Mouse (Mus musculus) cerebellum, adult 18-20 months (tissue): ENCODE results near the gene Upf1.
A peak's percentile ranks its signal among the peaks of the same experiment; 100 is the strongest.

Experiments used
- DNase-seq, 2 experiments: peaks; one replicate each; pipeline ENCODE4 v3.0.0; 2021

Gene Upf1

GRCm38 (mm10) chr8:70353194-70353817 lies at the start of gene Upf1:
TSS of gene Upf1 (minus strand) at chr8:70353278.
- peak; percentile 100 for DNase-seq

GRCm38 (mm10) chr8:70397611-70398563 lies 44.8 kb upstream of the Upf1 start:
- peak; percentile 91 to 94 for DNase-seq

GRCm38 (mm10) chr8:70396184-70396583 lies 43.1 kb upstream of the Upf1 start:
- no peak for DNase-seq

- peak; percentile 95 to 96 for DNase-seq
Observed at GRCm38 (mm10) chr8:70395649-70396048, 42.6 kb upstream of the Upf1 start.

GRCm38 (mm10) chr8:70394269-70394998 lies 41.4 kb upstream of the Upf1 start:
- DNase-seq = no peak

- no peak for DNase-seq
Observed at GRCm38 (mm10) chr8:70393087-70393486, 40.0 kb upstream of the Upf1 start.

GRCm38 (mm10) chr8:70389678-70390077 lies 36.6 kb upstream of the Upf1 start:
- DNase-seq = peak; percentile 65 to 66

- DNase-seq = peak; percentile 81 to 85
Observed at GRCm38 (mm10) chr8:70383287-70383686, 30.2 kb upstream of the Upf1 start.

- DNase-seq = peak; percentile 61 to 73
Observed at GRCm38 (mm10) chr8:70380069-70380468, 27.0 kb upstream of the Upf1 start.

- peak in 1 of 2 experiments; percentile 19 for DNase-seq
Observed at GRCm38 (mm10) chr8:70377049-70377448, 24.0 kb upstream of the Upf1 start.

- DNase-seq = peak; percentile 31 to 39
Observed at GRCm38 (mm10) chr8:70376275-70376741, 23.2 kb upstream of the Upf1 start.

GRCm38 (mm10) chr8:70375212-70375859 lies 22.3 kb upstream of the Upf1 start:
- peak in 1 of 2 experiments; percentile 24 for DNase-seq

GRCm38 (mm10) chr8:70374318-70374927 lies 21.3 kb upstream of the Upf1 start:
- peak; percentile 94 to 95 for DNase-seq

GRCm38 (mm10) chr8:70373397-70374317 lies 20.6 kb upstream of the Upf1 start, which contains the start of gene Comp:
TSS of gene Comp (plus strand) at chr8:70373558.
- DNase-seq = peak; percentile 39 to 61

GRCm38 (mm10) chr8:70371951-70372350 lies 18.9 kb upstream of the Upf1 start:
- DNase-seq = no peak

GRCm38 (mm10) chr8:70370476-70370875 lies 17.4 kb upstream of the Upf1 start:
- no peak for DNase-seq

GRCm38 (mm10) chr8:70366588-70366987 lies 13.5 kb upstream of the Upf1 start:
- no peak for DNase-seq

GRCm38 (mm10) chr8:70364066-70364465 lies 11.0 kb upstream of the Upf1 start:
- no peak for DNase-seq

- DNase-seq = no peak
Observed at GRCm38 (mm10) chr8:70361484-70362032, 8.5 kb upstream of the Upf1 start.

GRCm38 (mm10) chr8:70360769-70361168 lies 7.7 kb upstream of the Upf1 start:
- DNase-seq = peak in 1 of 2 experiments; percentile 29
